Mouse (Mus musculus): Measurements from ENCODE around the gene Cpsf2.

- no peak for TF ChIP-seq CTCF (conservative IDR thresholded peaks at IDR 0.05; ENCODE audit: low read length)
- TF ChIP-seq NANOG (IDR thresholded peaks at IDR 0.05; ENCODE audit: borderline replicate concordance, low read length): no peak
- no peak for TF ChIP-seq POU5F1 (IDR thresholded peaks at IDR 0.05; ENCODE audit: borderline replicate concordance, low read length)
Measured at GRCm38 (mm10) chr12:101982977-101983376, 7.2 kb downstream of the Cpsf2 start.

Measured in E14TG2a.4 (cell line).